Mouse (Mus musculus) limb, embryonic 11.5 days (tissue): Measurements from ENCODE around the gene Dpp10. TPM values are rescaled to one million over a fixed set of nuclear protein-coding genes. Genes with fewer than 3 reads are reported as not detected.

ENCODE experiments used
- ATAC-seq: fragments of 200-750 bp; cut with Nextera tagmentation; 2 replicates; pipeline ENCODE4 v1.8.0; 2017; ENCODE audit warnings: low read depth; ENCODE audit not compliant: insufficient number of reproducible peaks, low FRiP score, low TSS enrichment
- DNase-seq: peaks from one replicate; pipeline ENCODE4 v3.0.0-alpha.2; 2015; ENCODE audit warnings: low spot score
- H3K27ac ChIP-seq: fragments of 300-500 bp; sonication (generic); replicated peaks from 2 replicates; pipeline ENCODE4 v1.5.1; 2014; ENCODE audit warnings: low read depth, mild to moderate bottlenecking, low read length
- H3K27me3 ChIP-seq: fragments of 300-500 bp; sonication (generic); 2 replicates; pipeline ENCODE4 v1.6.1; 2014; ENCODE audit warnings: mild to moderate bottlenecking, low read length, mixed read lengths; ENCODE audit not compliant: control insufficient read depth, insufficient read depth
- H3K36me3 ChIP-seq: fragments of 300-500 bp; sonication (generic); 2 replicates; pipeline ENCODE4 v1.6.1; 2014; ENCODE audit warnings: mild to moderate bottlenecking, low read length, moderate library complexity, mixed read lengths; ENCODE audit not compliant: control insufficient read depth, insufficient read depth
- H3K4me1 ChIP-seq: fragments of 300-500 bp; sonication (generic); 2 replicates; pipeline ENCODE4 v1.6.1; 2014; ENCODE audit warnings: low read length, mixed read lengths; ENCODE audit not compliant: control insufficient read depth, insufficient read depth
- H3K4me2 ChIP-seq: fragments of 300-500 bp; sonication (generic); 2 replicates; pipeline ENCODE4 v1.6.1; 2014; ENCODE audit warnings: low read depth, mild to moderate bottlenecking, moderate library complexity; ENCODE audit not compliant: severe bottlenecking
- H3K4me3 ChIP-seq: fragments of 300-500 bp; sonication (generic); 2 replicates; pipeline ENCODE4 v1.5.1; 2014; ENCODE audit warnings: low read depth, low read length
- H3K9ac ChIP-seq: fragments of 300-500 bp; sonication (generic); 2 replicates; pipeline ENCODE4 v1.6.1; 2014; ENCODE audit warnings: mild to moderate bottlenecking, low read length
- H3K9me3 ChIP-seq: fragments of 300-500 bp; sonication (generic); 2 replicates; pipeline ENCODE4 v1.6.1; 2016; ENCODE audit warnings: low read length; ENCODE audit not compliant: control insufficient read depth
- WGBS: fragments of 180-500 bp; shearing (Covaris S2); extraction: QIAGEN DNeasy Blood & Tissue Kit; methylation state at CpG from one replicate; pipeline ENCODE4 v1.1.7; 2014; 5-methylcytosine and 5-hydroxymethylcytosine counted together
- polyA plus RNA-seq: library from polyadenylated mRNA; unstranded; fragments of >200 nt; fragmentation: Nextera tagmentation; extraction: Ambion mirVana; gene quantifications from 2 replicates; pipeline ENCODE4 v1.2.1, GENCODE M21; 2014

Gene Dpp10
- polyA plus RNA-seq, 1 experiment from 2014 or later, result 0.03 TPM

DNA sequence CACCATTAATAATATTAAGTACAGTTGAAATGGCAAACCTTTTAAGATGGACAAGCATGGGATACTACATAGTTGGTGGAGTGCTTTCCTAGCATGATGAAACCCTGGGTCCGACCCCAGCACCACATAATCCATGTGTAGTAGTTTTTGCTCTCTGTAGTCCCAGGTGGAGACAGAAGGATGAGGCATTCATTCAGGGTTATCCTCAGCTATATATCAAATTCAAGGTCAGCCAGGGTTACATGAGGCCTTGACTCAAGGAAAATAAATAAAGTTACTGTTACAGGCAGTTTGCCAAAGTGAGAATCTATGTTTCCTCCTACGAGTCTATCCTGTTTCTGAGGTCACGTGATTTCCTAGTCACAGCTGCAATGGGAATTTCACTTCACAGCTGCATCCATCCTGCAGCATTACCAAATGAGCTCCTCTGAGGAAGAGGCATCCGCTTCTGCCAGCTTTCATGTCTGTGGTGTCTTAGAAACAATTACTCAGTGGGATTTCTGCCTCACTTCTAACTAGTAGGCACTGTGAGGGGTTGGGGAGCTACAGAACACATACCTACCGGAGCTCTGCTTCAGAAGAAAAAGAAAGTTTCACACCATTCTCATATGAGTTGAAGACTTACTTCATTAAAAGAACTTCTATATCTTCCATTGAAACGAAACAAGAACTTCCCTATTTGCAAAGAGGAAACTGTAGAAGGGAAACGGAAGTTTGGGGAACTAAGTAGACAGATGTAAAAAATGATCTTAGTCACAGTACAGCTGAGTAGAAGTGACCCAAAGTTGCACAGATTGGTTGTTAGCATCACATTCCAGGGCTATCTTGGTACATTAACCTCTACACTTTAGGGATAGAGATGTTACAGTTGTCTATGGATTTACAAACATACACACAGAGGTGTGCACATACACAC, 111.3 kb downstream of the Dpp10 start:
- ATAC-seq (no peak), DNase-seq (no peak)
- H3K36me3 ChIP-seq, result no peaks in the 10 kb centered on the region
- no peak overlapping the region for H3K27ac ChIP-seq
- H3K27me3 ChIP-seq, result no peaks in the 10 kb centered on the region
- H3K4me1 ChIP-seq, result no peaks in the 10 kb centered on the region
- H3K9me3 ChIP-seq, result no peaks in the 10 kb centered on the region
- H3K9ac ChIP-seq, result no peak overlapping the region
- H3K4me2 ChIP-seq, result no peak overlapping the region
- WGBS, result 81% methylated on average over 7 of the region's 7 CpGs
- no peak overlapping the region for H3K4me3 ChIP-seq

DNA sequence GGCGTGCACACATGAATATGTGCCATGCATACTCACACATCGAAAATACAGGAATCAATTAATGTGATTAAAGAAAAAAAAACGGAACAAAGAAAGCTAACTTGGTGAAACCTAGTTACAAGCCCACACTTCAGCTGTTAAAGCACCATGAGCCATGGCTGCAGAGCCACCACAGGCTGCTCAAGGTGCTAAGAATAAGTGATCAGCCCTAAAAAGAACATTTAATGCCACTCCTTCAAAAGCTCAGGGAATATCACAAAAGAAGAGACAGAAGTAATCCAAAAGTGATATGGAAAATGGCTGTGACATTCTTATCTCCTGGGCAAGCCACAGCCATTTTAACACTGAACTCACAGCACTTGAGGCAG, 117.4 kb downstream of the Dpp10 start:
- H3K4me2 ChIP-seq, result no peak overlapping the region
- ATAC-seq, result no peak
- H3K4me3 ChIP-seq, result no peak overlapping the region
- no peak for DNase-seq
- no peak overlapping the region for H3K27ac ChIP-seq
- no peak overlapping the region for H3K9ac ChIP-seq
- no peaks in the 10 kb centered on the region for H3K27me3 ChIP-seq
- no peaks in the 10 kb centered on the region for H3K4me1 ChIP-seq
- 82% methylated on average over 3 of the region's 3 CpGs for WGBS
- H3K36me3 ChIP-seq, result no peaks in the 10 kb centered on the region
- no peaks in the 10 kb centered on the region for H3K9me3 ChIP-seq

- Histone ChIP-seq H3K27ac (no peak overlapping the region), H3K36me3 (no peaks in the 10 kb centered on the region), H3K9ac (no peak overlapping the region), H3K4me1 (no peaks in the 10 kb centered on the region), H3K27me3 (no peaks in the 10 kb centered on the region), H3K9me3 (no peaks in the 10 kb centered on the region), H3K4me3 (no peak overlapping the region), H3K4me2 (no peak overlapping the region)
- ATAC-seq, result no peak
- no peak for DNase-seq
Observed at GRCm38 (mm10) chr1:123927278-123928002, 117.9 kb downstream of the Dpp10 start.

GRCm38 (mm10) chr1:123924905-123925304, 120.5 kb downstream of the Dpp10 start:
- H3K4me3 ChIP-seq, result no peak overlapping the region
- ATAC-seq (no peak), DNase-seq (no peak)
- H3K27me3 ChIP-seq, result no peaks in the 10 kb centered on the region
- no peak overlapping the region for H3K4me2 ChIP-seq
- no peak overlapping the region for H3K9ac ChIP-seq
- no peaks in the 10 kb centered on the region for H3K4me1 ChIP-seq
- H3K27ac ChIP-seq, result no peak overlapping the region
- no peaks in the 10 kb centered on the region for H3K9me3 ChIP-seq
- 79% methylated on average over 1 of the region's 1 CpGs for WGBS
- H3K36me3 ChIP-seq, result no peaks in the 10 kb centered on the region

DNA sequence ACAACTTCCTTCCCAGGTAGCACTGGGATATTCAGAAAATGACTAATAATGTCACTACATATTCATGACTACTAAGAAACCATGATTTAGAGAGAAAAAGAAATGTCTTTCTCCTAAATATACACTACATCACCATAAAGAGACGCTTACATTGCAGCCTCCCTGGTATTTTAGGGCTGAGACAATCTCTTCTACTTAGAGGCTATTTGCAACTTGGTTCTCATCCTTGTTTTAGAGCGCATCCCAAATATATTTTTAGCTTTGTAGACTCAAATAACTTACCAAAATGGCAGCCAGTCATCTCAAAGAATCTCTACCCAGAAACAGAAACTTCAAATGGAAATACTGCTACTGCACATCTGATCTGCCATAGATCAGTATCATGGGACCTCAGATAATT, 121.5 kb downstream of the Dpp10 start:
- no peak for ATAC-seq

GRCm38 (mm10) chr1:123919606-123920005, 125.8 kb downstream of the Dpp10 start:
- Histone ChIP-seq H3K9me3 (no peaks in the 10 kb centered on the region), H3K9ac (no peak overlapping the region), H3K4me3 (no peak overlapping the region), H3K4me1 (no peaks in the 10 kb centered on the region), H3K27ac (no peak overlapping the region), H3K36me3 (no peaks in the 10 kb centered on the region), H3K27me3 (no peaks in the 10 kb centered on the region), H3K4me2 (no peak overlapping the region)
- DNase-seq, result no peak
- WGBS, result 91% methylated on average over 1 of the region's 1 CpGs
- ATAC-seq, result no peak

More for the DNA sequence above, 121.5 kb downstream of the Dpp10 start:
- WGBS, result 84% methylated on average over 2 of the region's 2 CpGs
- H3K9me3 ChIP-seq, result no peaks in the 10 kb centered on the region
- H3K27ac ChIP-seq, result no peak overlapping the region
- H3K36me3 ChIP-seq, result no peaks in the 10 kb centered on the region
- no peak overlapping the region for H3K9ac ChIP-seq
- no peak for DNase-seq
- no peak overlapping the region for H3K4me2 ChIP-seq
- no peak overlapping the region for H3K4me3 ChIP-seq
- no peaks in the 10 kb centered on the region for H3K4me1 ChIP-seq
- no peaks in the 10 kb centered on the region for H3K27me3 ChIP-seq

DNA sequence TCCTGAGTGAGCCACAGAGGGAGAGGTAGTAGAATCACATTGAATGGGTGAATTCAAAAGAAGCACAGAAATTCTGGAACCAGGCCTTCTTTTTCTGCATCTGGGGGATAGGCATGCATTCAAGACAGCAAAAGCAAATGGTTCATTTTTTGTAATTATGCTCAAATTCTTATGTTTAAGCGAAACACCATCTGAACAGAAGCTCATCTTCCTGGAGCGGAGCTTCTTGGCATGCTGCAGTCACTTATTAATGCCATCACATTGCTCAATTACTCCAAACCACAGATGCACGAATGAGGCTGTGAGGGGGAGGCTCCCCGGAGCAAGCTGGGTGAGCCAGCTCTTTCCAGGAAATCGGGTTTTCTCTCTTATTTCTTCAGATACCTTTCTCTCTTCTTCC, 142.7 kb downstream of the Dpp10 start:
- Histone ChIP-seq H3K27ac (no peak overlapping the region), H3K4me3 (no peak overlapping the region), H3K27me3 (no peaks in the 10 kb centered on the region), H3K36me3 (no peaks in the 10 kb centered on the region), H3K4me2 (no peak overlapping the region), H3K9me3 (no peaks in the 10 kb centered on the region), H3K4me1 (no peaks in the 10 kb centered on the region), H3K9ac (no peak overlapping the region)
- DNase-seq (no peak), ATAC-seq (no peak)
- 78% methylated on average over 5 of the region's 5 CpGs for WGBS

DNA sequence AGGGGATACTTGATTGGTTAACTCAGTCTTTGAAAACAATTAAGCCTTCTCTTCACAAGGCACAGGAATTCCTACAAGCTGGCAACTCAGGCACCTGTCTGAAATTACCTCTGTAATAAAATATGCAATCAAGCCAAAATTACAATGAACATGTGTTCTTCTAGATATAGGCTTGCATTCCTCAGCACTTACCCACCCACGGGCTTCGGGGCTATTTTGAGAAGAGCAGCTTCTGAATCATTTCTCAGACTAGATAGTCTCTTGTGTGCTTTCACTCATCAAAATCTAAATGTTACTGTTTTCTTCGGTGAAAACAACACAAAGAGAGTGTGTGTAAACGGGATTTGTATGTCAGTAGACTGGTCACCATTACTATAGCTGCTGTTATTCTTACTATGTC, 144.1 kb downstream of the Dpp10 start:
- Histone ChIP-seq H3K4me2 (no peak overlapping the region), H3K27me3 (no peaks in the 10 kb centered on the region), H3K9ac (no peak overlapping the region), H3K4me1 (no peaks in the 10 kb centered on the region), H3K27ac (no peak overlapping the region), H3K36me3 (no peaks in the 10 kb centered on the region), H3K9me3 (no peaks in the 10 kb centered on the region), H3K4me3 (no peak overlapping the region)
- ATAC-seq (no peak), DNase-seq (no peak)
- WGBS, result 76% methylated on average over 4 of the region's 4 CpGs
